Mouse (Mus musculus) ES-Bruce4 (cell line): ENCODE measurements around the gene Prrt3. TPM values are rescaled to one million over a fixed set of nuclear protein-coding genes. Genes with fewer than 3 reads are reported as not detected.
A peak's percentile ranks its signal among the peaks of the same experiment; 100 is the strongest.

Source experiments
- H3K27ac ChIP-seq: 2 replicates; pipeline ENCODE4 v1.5.1; 2012; ENCODE audit warnings: low read length, inconsistent platforms; ENCODE audit not compliant: insufficient read depth
- H3K27me3 ChIP-seq: 2 replicates; pipeline ENCODE4 v1.6.1; 2012; ENCODE audit warnings: mild to moderate bottlenecking, low read length, inconsistent platforms; ENCODE audit not compliant: control insufficient read depth, poor library complexity, insufficient read depth, severe bottlenecking
- H3K36me3 ChIP-seq: 2 replicates; pipeline ENCODE4 v1.6.1; 2012; ENCODE audit warnings: inconsistent platforms, mild to moderate bottlenecking, low read length, moderate library complexity; ENCODE audit not compliant: control insufficient read depth, poor library complexity, insufficient read depth, severe bottlenecking
- H3K4me1 ChIP-seq: one replicate; pipeline ENCODE4 v1.8.1; 2011; ENCODE audit warnings: low read length; ENCODE audit not compliant: control insufficient read depth, insufficient read depth
- H3K4me3 ChIP-seq: 2 replicates; pipeline ENCODE4 v1.5.1; 2011; ENCODE audit warnings: low read depth, mild to moderate bottlenecking, low read length
- H3K9ac ChIP-seq: 2 replicates; pipeline ENCODE4 v1.6.1; 2012; ENCODE audit warnings: low read depth, mild to moderate bottlenecking, inconsistent platforms; ENCODE audit not compliant: poor library complexity, severe bottlenecking
- H3K9me3 ChIP-seq: replicated peaks from 2 replicates; pipeline ENCODE4 v1.6.1; 2012; ENCODE audit warnings: mild to moderate bottlenecking, low read length, inconsistent platforms; ENCODE audit not compliant: control insufficient read depth, poor library complexity, insufficient read depth, severe bottlenecking
- CTCF ChIP-seq: IDR thresholded peaks from one replicate; pipeline ENCODE4 v1.8.1; 2011; ENCODE audit warnings: low read depth, low read length
- EP300 ChIP-seq: IDR thresholded peaks from 2 replicates; pipeline ENCODE4 v1.6.1; 2011; ENCODE audit warnings: low read depth, low read length; ENCODE audit not compliant: insufficient read depth
- POLR2A ChIP-seq: IDR thresholded peaks from one replicate; pipeline ENCODE4 v1.8.1; 2011; ENCODE audit warnings: low read length; ENCODE audit not compliant: insufficient read depth
- polyA plus RNA-seq: library from polyadenylated mRNA; stranded (reverse); fragments of >200 nt; gene quantifications from 2 replicates; pipeline ENCODE4 v1.2.4, GENCODE M21; 2011; ENCODE audit warnings: low read depth; ENCODE audit not compliant: missing spikeins, insufficient read depth, insufficient read length

Prrt3 gene
- polyA plus RNA-seq, 1 experiment, result 0.51 TPM

DNA sequence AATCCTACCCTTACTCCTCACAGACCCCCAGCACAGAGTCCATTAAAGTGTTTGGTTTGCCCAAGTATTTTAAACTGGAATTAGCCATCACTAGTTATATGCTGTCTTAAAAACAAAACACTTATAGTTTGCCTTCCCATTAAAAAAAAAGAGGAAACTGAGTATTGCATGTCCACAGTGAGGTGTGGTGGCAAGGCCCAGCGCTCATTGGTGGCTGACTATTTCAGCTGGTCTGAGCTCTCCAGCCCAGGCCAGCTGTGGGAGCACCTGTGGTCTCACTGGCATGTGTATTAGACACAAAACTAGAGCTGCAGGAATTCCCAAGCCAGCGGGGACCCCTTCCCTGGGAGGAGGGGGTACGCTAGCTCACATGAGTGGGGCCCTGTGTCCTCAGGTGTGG lies 33.2 kb downstream of the Prrt3 start:
- Histone ChIP-seq H3K27me3 (no peaks in the 10 kb centered on the region), H3K4me3 (no peak overlapping the region), H3K9ac (no peak overlapping the region), H3K9me3 (no peaks in the 10 kb centered on the region), H3K36me3 (no peaks in the 10 kb centered on the region), H3K27ac (no peak overlapping the region), H3K4me1 (no peaks in the 10 kb centered on the region)
- TF ChIP-seq EP300, result no peak
- TF ChIP-seq POLR2A, result no peak
- no peak for TF ChIP-seq CTCF

DNA sequence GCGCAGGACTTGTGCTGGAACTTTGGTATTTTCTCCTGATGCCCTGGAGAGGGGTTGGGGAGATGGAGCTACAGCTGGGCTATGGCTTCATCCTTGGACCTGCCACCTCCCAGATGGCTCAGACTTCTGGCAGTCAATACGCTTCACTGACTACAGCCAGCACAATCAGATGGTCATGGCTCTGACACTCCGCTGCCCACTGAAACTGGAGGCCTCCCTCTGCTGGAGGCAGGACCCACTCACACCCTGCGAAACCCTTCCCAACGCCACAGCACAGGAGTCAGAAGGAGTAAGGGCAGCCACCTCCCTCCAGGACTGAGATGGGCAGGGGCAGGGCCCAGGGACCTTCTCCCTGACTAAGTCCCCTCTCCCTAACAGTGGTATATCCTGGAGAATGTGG lies 36.1 kb downstream of the Prrt3 start:
- Histone ChIP-seq H3K4me1 (no peaks in the 10 kb centered on the region), H3K9me3 (no peaks in the 10 kb centered on the region), H3K27ac (no peak overlapping the region), H3K9ac (no peak overlapping the region), H3K4me3 (no peak overlapping the region), H3K27me3 (no peaks in the 10 kb centered on the region), H3K36me3 (no peaks in the 10 kb centered on the region)
- no peak for TF ChIP-seq CTCF
- no peak for TF ChIP-seq POLR2A
- no peak for TF ChIP-seq EP300

DNA sequence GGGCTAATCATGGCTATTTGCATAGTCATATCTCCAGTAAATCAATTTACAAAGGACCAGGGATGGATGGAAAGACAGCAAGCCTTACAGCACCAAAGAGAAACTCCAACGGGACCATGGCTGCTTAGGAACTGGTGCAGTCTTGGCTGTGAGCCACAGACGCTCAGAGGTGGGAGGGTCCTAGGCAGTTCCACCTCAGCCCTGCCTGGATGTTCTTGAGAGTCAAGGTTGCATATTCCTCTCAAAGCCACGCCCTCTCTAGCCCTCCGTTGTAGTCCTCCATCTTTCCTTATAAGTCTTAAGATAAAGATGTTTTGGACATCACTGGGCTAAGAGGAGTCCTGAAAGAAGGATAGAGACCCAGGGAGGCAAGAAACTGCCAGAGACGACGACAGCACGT lies 37.7 kb downstream of the Prrt3 start:
- H3K4me3 ChIP-seq, result no peak overlapping the region
- TF ChIP-seq CTCF, result no peak

DNA sequence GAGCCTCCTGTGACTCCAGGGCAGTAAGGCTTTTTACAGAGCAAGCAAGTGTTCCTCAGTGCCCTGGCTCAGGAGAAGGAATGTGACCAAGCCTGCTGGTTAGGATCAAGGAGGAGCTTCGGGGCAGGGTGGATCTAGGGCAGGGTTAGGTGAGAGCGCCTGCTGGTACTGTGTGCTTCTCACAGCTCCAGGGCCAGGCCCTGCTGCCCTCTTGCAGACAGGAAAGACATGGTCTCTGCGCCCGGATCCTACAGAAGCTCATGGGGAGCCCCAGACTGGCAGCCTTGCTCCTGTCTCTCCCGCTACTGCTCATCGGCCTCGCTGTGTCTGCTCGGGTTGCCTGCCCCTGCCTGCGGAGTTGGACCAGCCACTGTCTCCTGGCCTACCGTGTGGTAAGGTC lies 43.1 kb downstream of the Prrt3 start:
- no peaks in the 10 kb centered on the region for H3K9me3 ChIP-seq
- TF ChIP-seq CTCF (no peak), POLR2A (no peak), EP300 (0 out of 2 replicates have a peak, but pooled peaks have one; percentile 68)
- H3K36me3 ChIP-seq, result no peaks in the 10 kb centered on the region
- no peaks in the 10 kb centered on the region for H3K4me1 ChIP-seq
- H3K4me3 ChIP-seq, result peak overlapping the region; percentile 10
- H3K27ac ChIP-seq, result no peak overlapping the region
- no peak overlapping the region for H3K9ac ChIP-seq
- H3K27me3 ChIP-seq, result no peaks in the 10 kb centered on the region

More for the DNA sequence above, 37.7 kb downstream of the Prrt3 start:
- H3K9ac ChIP-seq, result no peak overlapping the region
- H3K36me3 ChIP-seq, result no peaks in the 10 kb centered on the region
- H3K4me1 ChIP-seq, result no peaks in the 10 kb centered on the region
- H3K27me3 ChIP-seq, result no peaks in the 10 kb centered on the region
- no peak overlapping the region for H3K27ac ChIP-seq
- H3K9me3 ChIP-seq, result no peaks in the 10 kb centered on the region

DNA sequence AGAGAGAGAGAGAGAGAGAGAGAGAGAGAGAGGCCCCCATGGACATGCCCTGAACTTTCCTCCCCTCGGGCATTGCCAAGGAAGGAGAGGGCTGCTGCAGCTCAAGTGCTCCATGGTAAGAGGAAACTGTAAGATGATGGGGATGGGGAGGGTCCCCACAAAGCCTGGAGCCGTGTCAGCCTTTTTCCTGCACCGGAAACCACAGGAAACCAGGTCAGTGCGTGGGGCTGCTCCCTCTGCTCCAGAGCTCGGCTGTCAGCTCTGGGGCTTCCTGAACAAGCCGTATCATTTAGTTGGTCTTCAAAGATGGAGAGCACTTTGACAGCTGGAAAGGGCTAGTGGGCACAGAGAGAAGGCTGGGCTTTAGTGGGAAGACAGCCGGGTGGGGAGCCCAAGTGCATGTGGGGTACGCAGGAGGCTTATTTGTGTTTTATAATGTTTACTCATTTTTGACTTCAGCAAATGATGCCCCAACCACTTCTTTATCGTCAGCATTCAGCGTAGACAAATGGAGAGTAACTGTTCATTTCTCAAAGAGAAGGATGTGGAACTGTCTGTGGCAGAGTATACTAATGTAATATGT lies 43.7 kb downstream of the Prrt3 start, which contains the start of gene Il17re:
Gene Il17re, plus strand, starts transcription at position 533 of the 583 bp plus-strand sequence.
- no peaks in the 10 kb centered on the region for H3K9me3 ChIP-seq
- no peaks in the 10 kb centered on the region for H3K27me3 ChIP-seq
- TF ChIP-seq CTCF (no peak), POLR2A (no peak), EP300 (no peak)
- H3K4me1 ChIP-seq, result no peaks in the 10 kb centered on the region
- peak within 1 kb of the TSS; percentile 10 for H3K4me3 ChIP-seq
- no peaks in the 10 kb centered on the region for H3K36me3 ChIP-seq
- no peak within 1 kb of the TSS for H3K27ac ChIP-seq
- H3K9ac ChIP-seq, result no peak within 1 kb of the TSS

DNA sequence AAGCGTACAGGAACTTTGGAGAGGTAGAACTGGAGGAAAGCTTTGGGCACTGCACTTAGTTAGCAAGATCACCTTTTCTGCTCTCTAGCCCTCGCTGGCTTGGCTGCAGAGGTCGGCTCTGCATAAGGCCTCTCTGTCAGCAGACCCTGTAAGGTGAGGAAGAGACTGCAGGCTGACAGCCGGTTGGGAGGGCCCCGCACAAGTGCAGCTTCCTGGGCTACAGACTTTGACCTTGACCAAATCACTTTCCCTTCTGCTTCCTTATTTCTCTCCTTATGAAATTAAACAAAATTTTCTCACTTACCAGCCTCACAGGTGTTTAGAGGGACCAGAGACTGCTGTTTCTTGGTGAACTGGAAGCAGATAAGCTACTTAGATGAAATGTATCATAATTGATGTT lies 46.7 kb downstream of the Prrt3 start:
- H3K4me3 ChIP-seq, result no peak overlapping the region
- no peaks in the 10 kb centered on the region for H3K9me3 ChIP-seq
- no peak overlapping the region for H3K27ac ChIP-seq
- no peaks in the 10 kb centered on the region for H3K36me3 ChIP-seq
- no peak for TF ChIP-seq CTCF
- TF ChIP-seq EP300, result no peak
- no peak for TF ChIP-seq POLR2A
- H3K27me3 ChIP-seq, result no peaks in the 10 kb centered on the region
- no peaks in the 10 kb centered on the region for H3K4me1 ChIP-seq
- H3K9ac ChIP-seq, result no peak overlapping the region
